Mouse (Mus musculus): ENCODE measurements around the gene Bbs4. TPM values are rescaled to one million over a fixed set of nuclear protein-coding genes. Genes with fewer than 3 reads are reported as not detected.

Bbs4 gene
- 2.1 and 4.3 TPM in 2 replicates for polyA plus RNA-seq (2012; rRNA removed; ENCODE audit: low replicate concordance)

DNA sequence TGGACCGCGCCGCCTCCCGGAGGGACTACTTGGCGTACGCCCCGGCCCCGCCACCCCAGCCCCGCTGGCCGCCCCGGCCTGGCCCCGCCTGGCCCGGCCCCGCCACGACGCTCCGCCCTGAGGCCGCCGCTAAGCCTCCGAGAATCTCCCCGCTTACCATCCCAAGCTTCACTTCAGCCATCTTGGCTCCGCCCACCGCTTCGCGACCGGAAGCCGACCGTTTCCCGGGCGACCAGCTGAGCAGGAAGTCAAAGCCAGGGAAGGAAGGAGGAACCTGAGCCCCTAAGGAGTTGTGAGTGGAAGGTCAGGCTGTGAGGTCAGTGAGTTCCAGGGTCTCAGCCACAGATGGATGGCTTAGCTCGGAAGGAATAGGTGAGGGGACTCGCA is at the start of gene Bbs4:
TSS of gene Bbs4 (minus strand) at position 256 of the 387 bp plus-strand sequence.

GRCm38 (mm10) chr9:59290957-59291687 is 62.2 kb downstream of the Bbs4 start, which contains the start of gene Adpgk:
TSS of gene Adpgk (plus strand) at chr9:59291558.

Other genes with a start within 250 kb of the Bbs4 start
- 17.0 and 19.2 TPM in 2 replicates for gene Adpgk, start 62.0 kb downstream of the Bbs4 start, polyA plus RNA-seq (2012; rRNA removed; ENCODE audit: low replicate concordance)
- 12.4 and 33.4 TPM in 2 replicates for gene Arih1, start 133.1 kb upstream of the Bbs4 start, polyA plus RNA-seq (2012; rRNA removed; ENCODE audit: low replicate concordance)
- 130 and 137 TPM in 2 replicates for gene Hexa, start 186.0 kb upstream of the Bbs4 start, polyA plus RNA-seq (2012; rRNA removed; ENCODE audit: low replicate concordance)
- gene Tmem202, start 186.3 kb upstream of the Bbs4 start, polyA plus RNA-seq (2012; rRNA removed; ENCODE audit: low replicate concordance), result 0.50 and 0.55 TPM in 2 replicates
- 0.04 TPM in 1 of 2 replicates, not detected in the other for gene Celf6, start 224.4 kb upstream of the Bbs4 start, polyA plus RNA-seq (2012; rRNA removed; ENCODE audit: low replicate concordance)

Measured in mammary gland, adult 2 months (tissue).